Mouse (Mus musculus): Measurements from ENCODE around the gene Bcl9. TPM values are rescaled to one million over a fixed set of nuclear protein-coding genes. Genes with fewer than 3 reads are reported as not detected.

The Bcl9 gene
- polyA plus RNA-seq, 1 experiment from 2014 or later = 111 TPM

GRCm38 (mm10) chr3:97201943-97202342, 95.8 kb downstream of the Bcl9 start:
- H3K27me3 ChIP-seq = no peaks in the 10 kb centered on the region
- no peak overlapping the region for H3K4me3 ChIP-seq
- 0 out of 2 replicates have a peak overlapping the region, but pooled peaks have one; percentile 5 for H3K27ac ChIP-seq (replicated peaks)
- 42% methylated on average over 5 of the region's 5 CpGs for WGBS
- H3K9me3 ChIP-seq = no peaks in the 10 kb centered on the region
- no peak overlapping the region for H3K4me2 ChIP-seq (replicated peaks)
- no peaks in the 10 kb centered on the region for H3K4me1 ChIP-seq
- ATAC-seq (replicated peaks) = peak; percentile 59
- peaks cover 35% of the 10 kb centered on the region for H3K36me3 ChIP-seq
- H3K9ac ChIP-seq (replicated peaks) = no peak overlapping the region

- no peak for ATAC-seq (replicated peaks)
- Histone ChIP-seq H3K36me3 (peaks cover 10% of the 10 kb centered on the region), H3K27me3 (no peaks in the 10 kb centered on the region), H3K9ac (replicated peaks) (no peak overlapping the region), H3K4me1 (no peaks in the 10 kb centered on the region), H3K4me3 (no peak overlapping the region), H3K27ac (replicated peaks) (no peak overlapping the region), H3K4me2 (replicated peaks) (no peak overlapping the region), H3K9me3 (no peaks in the 10 kb centered on the region)
- 27% methylated on average over 4 of the region's 4 CpGs for WGBS
Measured at GRCm38 (mm10) chr3:97199261-97199660, 98.5 kb downstream of the Bcl9 start.

GRCm38 (mm10) chr3:97196571-97196970, 101.1 kb downstream of the Bcl9 start:
- no peak for ATAC-seq (replicated peaks)
- H3K36me3 ChIP-seq = no peaks in the 10 kb centered on the region
- WGBS = 92% methylated on average over 8 of the region's 8 CpGs
- H3K4me3 ChIP-seq = no peak overlapping the region
- no peaks in the 10 kb centered on the region for H3K4me1 ChIP-seq
- H3K9ac ChIP-seq (replicated peaks) = no peak overlapping the region
- H3K27me3 ChIP-seq = no peaks in the 10 kb centered on the region
- no peak overlapping the region for H3K4me2 ChIP-seq (replicated peaks)
- no peaks in the 10 kb centered on the region for H3K9me3 ChIP-seq
- H3K27ac ChIP-seq (replicated peaks) = no peak overlapping the region

GRCm38 (mm10) chr3:97185098-97185860, 112.4 kb downstream of the Bcl9 start:
- Histone ChIP-seq H3K4me2 (replicated peaks) (no peak overlapping the region), H3K36me3 (no peaks in the 10 kb centered on the region), H3K4me3 (no peak overlapping the region), H3K9me3 (no peaks in the 10 kb centered on the region), H3K27me3 (no peaks in the 10 kb centered on the region), H3K27ac (replicated peaks) (no peak overlapping the region), H3K4me1 (no peaks in the 10 kb centered on the region), H3K9ac (replicated peaks) (no peak overlapping the region)
- ATAC-seq (replicated peaks) = peak; percentile 62
- WGBS = 42% methylated on average over 10 of the region's 10 CpGs

GRCm38 (mm10) chr3:97183810-97184209, 113.9 kb downstream of the Bcl9 start:
- no peak overlapping the region for H3K9ac ChIP-seq (replicated peaks)
- H3K36me3 ChIP-seq = no peaks in the 10 kb centered on the region
- no peaks in the 10 kb centered on the region for H3K9me3 ChIP-seq
- no peak overlapping the region for H3K4me3 ChIP-seq
- H3K27ac ChIP-seq (replicated peaks) = no peak overlapping the region
- no peak for ATAC-seq (replicated peaks)
- H3K4me1 ChIP-seq = no peaks in the 10 kb centered on the region
- H3K4me2 ChIP-seq (replicated peaks) = no peak overlapping the region
- H3K27me3 ChIP-seq = no peaks in the 10 kb centered on the region
- 40% methylated on average over 3 of the region's 3 CpGs for WGBS

GRCm38 (mm10) chr3:97180527-97180926, 117.2 kb downstream of the Bcl9 start:
- WGBS = 61% methylated on average over 6 of the region's 6 CpGs
- H3K9me3 ChIP-seq = no peaks in the 10 kb centered on the region
- H3K4me2 ChIP-seq (replicated peaks) = no peak overlapping the region
- ATAC-seq (replicated peaks) = no peak
- H3K36me3 ChIP-seq = no peaks in the 10 kb centered on the region
- no peak overlapping the region for H3K27ac ChIP-seq (replicated peaks)
- H3K27me3 ChIP-seq = no peaks in the 10 kb centered on the region
- no peak overlapping the region for H3K4me3 ChIP-seq
- no peak overlapping the region for H3K9ac ChIP-seq (replicated peaks)
- H3K4me1 ChIP-seq = no peaks in the 10 kb centered on the region

GRCm38 (mm10) chr3:97178885-97179284, 118.8 kb downstream of the Bcl9 start:
- no peak overlapping the region for H3K9ac ChIP-seq (replicated peaks)
- no peaks in the 10 kb centered on the region for H3K36me3 ChIP-seq
- H3K9me3 ChIP-seq = no peaks in the 10 kb centered on the region
- H3K27me3 ChIP-seq = no peaks in the 10 kb centered on the region
- no peak overlapping the region for H3K27ac ChIP-seq (replicated peaks)
- no peak overlapping the region for H3K4me2 ChIP-seq (replicated peaks)
- H3K4me3 ChIP-seq = no peak overlapping the region
- H3K4me1 ChIP-seq = no peaks in the 10 kb centered on the region
- ATAC-seq (replicated peaks) = no peak
- 70% methylated on average over 6 of the region's 6 CpGs for WGBS

GRCm38 (mm10) chr3:97172632-97173031, 125.1 kb downstream of the Bcl9 start:
- H3K4me3 ChIP-seq = no peak overlapping the region
- H3K36me3 ChIP-seq = no peaks in the 10 kb centered on the region
- H3K27ac ChIP-seq (replicated peaks) = no peak overlapping the region
- H3K9ac ChIP-seq (replicated peaks) = no peak overlapping the region
- H3K4me2 ChIP-seq (replicated peaks) = no peak overlapping the region
- no peak for ATAC-seq (replicated peaks)
- WGBS = 85% methylated on average over 5 of the region's 5 CpGs
- H3K9me3 ChIP-seq = no peaks in the 10 kb centered on the region
- no peaks in the 10 kb centered on the region for H3K4me1 ChIP-seq
- H3K27me3 ChIP-seq = no peaks in the 10 kb centered on the region

- no peak for ATAC-seq (replicated peaks)
- Histone ChIP-seq H3K36me3 (no peaks in the 10 kb centered on the region), H3K4me2 (replicated peaks) (no peak overlapping the region), H3K27ac (replicated peaks) (no peak overlapping the region), H3K4me3 (no peak overlapping the region), H3K9ac (replicated peaks) (no peak overlapping the region), H3K4me1 (no peaks in the 10 kb centered on the region), H3K27me3 (no peaks in the 10 kb centered on the region), H3K9me3 (no peaks in the 10 kb centered on the region)
- WGBS = 52% methylated on average over 9 of the region's 9 CpGs
Measured at GRCm38 (mm10) chr3:97172231-97172630, 125.5 kb downstream of the Bcl9 start.

- Histone ChIP-seq H3K9ac (replicated peaks) (no peak overlapping the region), H3K4me2 (replicated peaks) (no peak overlapping the region), H3K27me3 (no peaks in the 10 kb centered on the region), H3K36me3 (no peaks in the 10 kb centered on the region), H3K27ac (replicated peaks) (no peak overlapping the region), H3K9me3 (no peaks in the 10 kb centered on the region), H3K4me3 (no peak overlapping the region), H3K4me1 (no peaks in the 10 kb centered on the region)
- ATAC-seq (replicated peaks) = no peak
- WGBS = 75% methylated on average over 6 of the region's 6 CpGs
Measured at GRCm38 (mm10) chr3:97171531-97171930, 126.2 kb downstream of the Bcl9 start.

GRCm38 (mm10) chr3:97167126-97167525, 130.6 kb downstream of the Bcl9 start:
- H3K4me2 ChIP-seq (replicated peaks) = no peak overlapping the region
- 79% methylated on average over 4 of the region's 4 CpGs for WGBS
- H3K4me3 ChIP-seq = no peak overlapping the region
- H3K4me1 ChIP-seq = no peaks in the 10 kb centered on the region
- H3K9ac ChIP-seq (replicated peaks) = no peak overlapping the region
- no peak overlapping the region for H3K27ac ChIP-seq (replicated peaks)
- H3K36me3 ChIP-seq = no peaks in the 10 kb centered on the region
- no peaks in the 10 kb centered on the region for H3K27me3 ChIP-seq
- ATAC-seq (replicated peaks) = no peak
- no peaks in the 10 kb centered on the region for H3K9me3 ChIP-seq

GRCm38 (mm10) chr3:97164477-97164876, 133.2 kb downstream of the Bcl9 start:
- H3K27me3 ChIP-seq = no peaks in the 10 kb centered on the region
- H3K36me3 ChIP-seq = no peaks in the 10 kb centered on the region
- no peak overlapping the region for H3K9ac ChIP-seq (replicated peaks)
- peaks cover 15% of the 10 kb centered on the region for H3K4me1 ChIP-seq
- no peak overlapping the region for H3K27ac ChIP-seq (replicated peaks)
- H3K4me2 ChIP-seq (replicated peaks) = no peak overlapping the region
- 87% methylated on average over 4 of the region's 4 CpGs for WGBS
- no peak overlapping the region for H3K4me3 ChIP-seq
- H3K9me3 ChIP-seq = no peaks in the 10 kb centered on the region
- no peak for ATAC-seq (replicated peaks)

- H3K9me3 ChIP-seq = no peaks in the 10 kb centered on the region
- H3K27me3 ChIP-seq = no peaks in the 10 kb centered on the region
- H3K4me2 ChIP-seq (replicated peaks) = no peak overlapping the region
- no peak overlapping the region for H3K4me3 ChIP-seq
- no peak overlapping the region for H3K27ac ChIP-seq (replicated peaks)
- no peaks in the 10 kb centered on the region for H3K36me3 ChIP-seq
- H3K4me1 ChIP-seq = peaks cover 18% of the 10 kb centered on the region
- 48% methylated on average over 4 of the region's 4 CpGs for WGBS
- H3K9ac ChIP-seq (replicated peaks) = no peak overlapping the region
- no peak for ATAC-seq (replicated peaks)
Measured at GRCm38 (mm10) chr3:97161773-97162172, 135.9 kb downstream of the Bcl9 start.

Measured in forebrain, embryonic 15.5 days (tissue).